27 mouse cellular contexts compared by ENCODE assay signal in the genomic region with DNA sequence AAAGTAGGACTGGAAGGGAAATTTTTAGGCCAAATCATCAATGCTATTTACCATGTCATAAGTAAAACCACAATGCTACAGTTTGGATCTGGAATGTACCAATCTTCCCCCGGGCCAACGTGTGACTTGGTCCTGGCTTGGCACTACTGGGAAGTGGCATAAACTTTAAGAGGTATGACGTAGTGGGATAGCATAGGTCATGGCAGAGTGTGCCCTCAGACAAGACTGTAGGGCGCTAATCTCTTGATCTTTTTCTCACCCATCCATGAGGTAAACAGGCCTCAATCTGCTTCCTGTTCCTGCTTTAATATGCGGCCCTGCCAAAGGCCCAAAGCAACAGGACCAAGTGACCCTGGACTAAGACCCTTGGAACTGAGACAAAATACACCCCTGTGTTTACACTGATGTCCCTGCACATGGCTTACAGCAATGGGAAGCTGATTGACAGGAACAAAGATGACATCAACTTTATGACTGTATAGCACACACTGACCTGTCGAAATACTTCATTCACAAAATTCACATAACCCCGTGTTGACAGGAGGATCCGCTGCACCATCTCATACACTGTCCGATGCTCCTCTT.
DNase-seq lines count a peak whose midpoint lies in the region; ATAC-seq and TF ChIP-seq lines count a peak whose summit lies in the region.
"Had no signal": no experiment of that assay in that cellular context is flagged by ENCODE, and none has a peak within 500 bp of the region (broad histone marks: within the 10 kb centered on the region; RNA-seq: fewer than 3 reads in every experiment).

No protein-coding gene starts in this region.

- no peaks in the 10 kb centered on the region for H3K4me1 ChIP-seq in embryonic facial prominence, embryonic 13.5 days
- H3K4me1 ChIP-seq in embryonic facial prominence, embryonic 10.5 days = no peaks in the 10 kb centered on the region
- H3K4me1 ChIP-seq in liver, adult 2 months (ENCODE audit: control insufficient read depth, insufficient read depth, low read length) = peaks cover 17% of the 10 kb centered on the region
- H3K4me1 ChIP-seq in forebrain, embryonic 10.5 days = no peaks in the 10 kb centered on the region
- H3K4me1 ChIP-seq: forebrain, embryonic 15.5 days; hindbrain, embryonic 12.5 days; midbrain, embryonic 10.5 days; midbrain, embryonic 15.5 days; neural tube, embryonic 15.5 days; stomach, embryonic 15.5 days had no signal

- no peak for TF ChIP-seq POLR2A in liver, adult 2 months (IDR thresholded peaks at IDR 0.05; ENCODE audit: extremely low read depth, insufficient read depth, low read length)

- ATAC-seq in embryonic facial prominence, embryonic 13.5 days (ENCODE audit: insufficient number of reproducible peaks, insufficient read depth, low FRiP score, low TSS enrichment, low read depth) = 0 out of 2 replicates have a peak, but pooled peaks have one; percentile 10
- ATAC-seq: forebrain, embryonic 15.5 days; midbrain, embryonic 15.5 days; Patski had no signal

- H3K27me3 ChIP-seq in embryonic facial prominence, embryonic 13.5 days = no peaks in the 10 kb centered on the region
- no peaks in the 10 kb centered on the region for H3K27me3 ChIP-seq in embryonic facial prominence, embryonic 10.5 days (replicated peaks; ENCODE audit: low read depth, poor library complexity, severe bottlenecking)
- no peaks in the 10 kb centered on the region for H3K27me3 ChIP-seq in liver, adult 2 months (ENCODE audit: control insufficient read depth, insufficient read depth, low read length)
- H3K27me3 ChIP-seq in forebrain, embryonic 10.5 days (ENCODE audit: poor library complexity, severe bottlenecking) = no peaks in the 10 kb centered on the region
- H3K27me3 ChIP-seq: forebrain, embryonic 15.5 days; hindbrain, embryonic 12.5 days; midbrain, embryonic 15.5 days; neural tube, embryonic 15.5 days; Patski; stomach, embryonic 15.5 days had no signal

- no peak overlapping the region for H3K27ac ChIP-seq in embryonic facial prominence, embryonic 13.5 days
- no peak overlapping the region for H3K27ac ChIP-seq in embryonic facial prominence, embryonic 10.5 days (replicated peaks)
- H3K27ac ChIP-seq in liver, adult 2 months (replicated peaks; ENCODE audit: insufficient read depth, low read depth, low read length) = peak overlapping the region; percentile 83
- no peak overlapping the region for H3K27ac ChIP-seq in forebrain, embryonic 10.5 days
- H3K27ac ChIP-seq: forebrain, embryonic 15.5 days; heart, adult 2 months; hindbrain, embryonic 12.5 days; midbrain, embryonic 10.5 days; midbrain, embryonic 15.5 days; neural tube, embryonic 15.5 days; stomach, embryonic 15.5 days had no signal

- H3K79me2 ChIP-seq in liver, adult 2 months (ENCODE audit: control insufficient read depth, insufficient read depth, low read length) = peaks cover 5% of the 10 kb centered on the region; the same call in 1 of the 2 replicates

- 87% methylated on average over 9 of the region's 9 CpGs for WGBS in embryonic facial prominence, embryonic 13.5 days
- WGBS in embryonic facial prominence, embryonic 10.5 days = 93% methylated on average over 9 of the region's 9 CpGs
- WGBS in liver, adult 2 months = 18% methylated on average over 9 of the region's 9 CpGs
- WGBS in forebrain, embryonic 10.5 days = 91% methylated on average over 9 of the region's 9 CpGs

- H3K36me3 ChIP-seq in embryonic facial prominence, embryonic 13.5 days = no peaks in the 10 kb centered on the region
- H3K36me3 ChIP-seq in embryonic facial prominence, embryonic 10.5 days (replicated peaks) = peaks cover 20% of the 10 kb centered on the region
- H3K36me3 ChIP-seq in liver, adult 2 months (ENCODE audit: control insufficient read depth, insufficient read depth, low read length) = peaks cover 18% of the 10 kb centered on the region
- H3K36me3 ChIP-seq in forebrain, embryonic 10.5 days (replicated peaks) = peaks cover 26% of the 10 kb centered on the region
- H3K36me3 ChIP-seq: forebrain, embryonic 15.5 days; hindbrain, embryonic 12.5 days; midbrain, embryonic 15.5 days; stomach, embryonic 15.5 days had no signal

- H3K9ac ChIP-seq in embryonic facial prominence, embryonic 13.5 days = no peak overlapping the region
- no peak overlapping the region for H3K9ac ChIP-seq in liver, adult 2 months (ENCODE audit: low read depth, low read length)
- H3K9ac ChIP-seq: forebrain, embryonic 15.5 days; hindbrain, embryonic 12.5 days; midbrain, embryonic 15.5 days; neural tube, embryonic 15.5 days; stomach, embryonic 15.5 days had no signal

- no peak for DNase-seq in embryonic facial prominence, embryonic 10.5 days (ENCODE audit: low spot score)
- peak; percentile 99 for DNase-seq in liver, adult 2 months (ENCODE audit: extremely low read depth, low read depth, low spot score)
- DNase-seq in liver (no peak), 3134 (ENCODE audit: extremely low read depth, insufficient read length, low spot score) (peak; percentile 7)
- peak; percentile 39 for DNase-seq in lung, postnatal 10 days
- DNase-seq in forebrain, embryonic 10.5 days (ENCODE audit: extremely low spot score, low spot score) = no peak
- DNase-seq in layer of hippocampus, postnatal 25 days (ENCODE audit: extremely low spot score in 1 of 2, low spot score in 1 of 2) = no peak
- DNase-seq: adrenal gland, postnatal 10 days; cerebellum, adult 8-10 months; cerebellum, postnatal 25 days; gastrocnemius, postnatal 36 days; heart, adult 2 months; kidney, adult 2 months; kidney, postnatal 36 days; layer of hippocampus, postnatal 36 days; left cerebral cortex, postnatal 4 days; retina, postnatal 1 day; right cerebral cortex, postnatal 14 days; thymus, postnatal 14 days had no signal

- H3K4me3 ChIP-seq in embryonic facial prominence, embryonic 13.5 days = no peak overlapping the region
- H3K4me3 ChIP-seq in embryonic facial prominence, embryonic 10.5 days = no peak overlapping the region
- no peak overlapping the region for H3K4me3 ChIP-seq in liver, adult 2 months (ENCODE audit: insufficient read depth, low read depth, low read length)
- no peak overlapping the region for H3K4me3 ChIP-seq in forebrain, embryonic 10.5 days
- H3K4me3 ChIP-seq: forebrain, embryonic 15.5 days; heart, adult 2 months; hindbrain, embryonic 12.5 days; midbrain, embryonic 10.5 days; midbrain, embryonic 15.5 days; neural tube, embryonic 15.5 days; stomach, embryonic 15.5 days had no signal

- H3K4me2 ChIP-seq in embryonic facial prominence, embryonic 13.5 days = no peak overlapping the region
- H3K4me2 ChIP-seq: forebrain, embryonic 15.5 days; hindbrain, embryonic 12.5 days; midbrain, embryonic 15.5 days; neural tube, embryonic 15.5 days; stomach, embryonic 15.5 days had no signal

- H3K9me3 ChIP-seq in embryonic facial prominence, embryonic 13.5 days = no peaks in the 10 kb centered on the region
- H3K9me3 ChIP-seq in embryonic facial prominence, embryonic 10.5 days = no peaks in the 10 kb centered on the region
- no peaks in the 10 kb centered on the region for H3K9me3 ChIP-seq in forebrain, embryonic 10.5 days
- H3K9me3 ChIP-seq: forebrain, embryonic 15.5 days; hindbrain, embryonic 12.5 days; midbrain, embryonic 10.5 days; midbrain, embryonic 15.5 days; neural tube, embryonic 15.5 days; stomach, embryonic 15.5 days had no signal

- no peak for TF ChIP-seq CTCF in liver, adult 2 months (IDR thresholded peaks at IDR 0.05; ENCODE audit: low read depth, low read length)

Comparison
In these comparisons a context has a peak if more than half of its experiments do, and no peak if none do; other contexts are left out.
1. DNase-seq: peak in liver, adult 2 months (single experiment), 3134 (single experiment) and lung, postnatal 10 days (single experiment); none in embryonic facial prominence, embryonic 10.5 days (single experiment), liver (single experiment), forebrain, embryonic 10.5 days (single experiment) and layer of hippocampus, postnatal 25 days (0 of 2).